Mouse (Mus musculus) forebrain, embryonic 15.5 days (tissue): Measurements from ENCODE around the gene Gm28845. TPM values are rescaled to one million over a fixed set of nuclear protein-coding genes. Genes with fewer than 3 reads are reported as not detected.
"Not testable (repeated sequence)": the region's sequence is repeated elsewhere in the genome, so short reads cannot be mapped to it uniquely, and the experiment has no call there.

Source experiments
- ATAC-seq: fragments of 200-750 bp; cut with Nextera tagmentation; replicated peaks from 2 replicates; pipeline ENCODE4 v1.8.0; 2017; ENCODE audit warnings: mild to moderate bottlenecking, moderate TSS enrichment, moderate library complexity
- H3K27ac ChIP-seq: fragments of 300-500 bp; sonication (generic); replicated peaks from 2 replicates; pipeline ENCODE4 v1.5.1; 2015; ENCODE audit warnings: mild to moderate bottlenecking, inconsistent platforms
- H3K27me3 ChIP-seq: fragments of 300-500 bp; sonication (generic); 2 replicates; pipeline ENCODE4 v1.6.1; 2015; ENCODE audit warnings: inconsistent platforms
- H3K36me3 ChIP-seq: fragments of 300-500 bp; sonication (generic); 2 replicates; pipeline ENCODE4 v1.6.1; 2015; ENCODE audit warnings: mild to moderate bottlenecking, inconsistent platforms
- H3K4me1 ChIP-seq: fragments of 300-500 bp; sonication (generic); 2 replicates; pipeline ENCODE4 v1.6.1; 2015; ENCODE audit warnings: inconsistent platforms
- H3K4me2 ChIP-seq: fragments of 300-500 bp; sonication (generic); replicated peaks from 2 replicates; pipeline ENCODE4 v1.6.1; 2015; ENCODE audit warnings: mild to moderate bottlenecking, inconsistent platforms
- H3K4me3 ChIP-seq: fragments of 300-500 bp; sonication (generic); 2 replicates; pipeline ENCODE4 v1.5.1; 2015; ENCODE audit warnings: mild to moderate bottlenecking, inconsistent platforms
- H3K9ac ChIP-seq: fragments of 300-500 bp; sonication (generic); replicated peaks from 2 replicates; pipeline ENCODE4 v1.6.1; 2015; ENCODE audit warnings: mild to moderate bottlenecking, inconsistent platforms
- H3K9me3 ChIP-seq: fragments of 300-500 bp; sonication (generic); 2 replicates; pipeline ENCODE4 v1.6.1; 2016; ENCODE audit warnings: inconsistent platforms
- WGBS: fragments of 180-500 bp; shearing (Covaris S2); methylation state at CpG from one replicate; pipeline ENCODE4 v1.1.7; 2015; ENCODE audit warnings: mixed read lengths; 5-methylcytosine and 5-hydroxymethylcytosine counted together
- polyA plus RNA-seq: library from polyadenylated mRNA; unstranded; fragments of >200 nt; fragmentation: Nextera tagmentation; extraction: Ambion mirVana; gene quantifications from 2 replicates; pipeline ENCODE4 v1.2.1, GENCODE M21; 2015

Gene Gm28845
- polyA plus RNA-seq, 1 experiment from 2014 or later: not detected

- Histone ChIP-seq H3K4me3 (no peak overlapping the region), H3K9ac (no peak overlapping the region), H3K27ac (no peak overlapping the region), H3K36me3 (no peaks in the 10 kb centered on the region), H3K4me2 (no peak overlapping the region), H3K9me3 (no peaks in the 10 kb centered on the region), H3K27me3 (no peaks in the 10 kb centered on the region), H3K4me1 (no peaks in the 10 kb centered on the region)
- 83% methylated on average over 3 of the region's 3 CpGs for WGBS
- no peak for ATAC-seq
Observed at GRCm38 (mm10) chr1:65096953-65097352, 22.4 kb downstream of the Gm28845 start.

GRCm38 (mm10) chr1:65091566-65091965, 27.8 kb downstream of the Gm28845 start:
- Histone ChIP-seq H3K27me3 (no peaks in the 10 kb centered on the region), H3K4me3 (no peak overlapping the region), H3K9ac (no peak overlapping the region), H3K36me3 (no peaks in the 10 kb centered on the region), H3K27ac (no peak overlapping the region), H3K4me2 (no peak overlapping the region), H3K4me1 (no peaks in the 10 kb centered on the region), H3K9me3 (no peaks in the 10 kb centered on the region)
- 94% methylated on average over 3 of the region's 3 CpGs for WGBS
- no peak for ATAC-seq

- no peak overlapping the region for H3K27ac ChIP-seq
- H3K36me3 ChIP-seq: no peaks in the 10 kb centered on the region
- H3K9me3 ChIP-seq: no peaks in the 10 kb centered on the region
- no peak overlapping the region for H3K9ac ChIP-seq
- H3K4me2 ChIP-seq: no peak overlapping the region
- no peak for ATAC-seq
- H3K4me1 ChIP-seq: no peaks in the 10 kb centered on the region
- H3K4me3 ChIP-seq: no peak overlapping the region
- H3K27me3 ChIP-seq: no peaks in the 10 kb centered on the region
- 79% methylated on average over 2 of the region's 2 CpGs for WGBS
Observed at GRCm38 (mm10) chr1:65090370-65090769, 29.0 kb downstream of the Gm28845 start.

- WGBS: 82% methylated on average over 6 of the region's 6 CpGs
- Histone ChIP-seq H3K4me1 (no peaks in the 10 kb centered on the region), H3K9me3 (no peaks in the 10 kb centered on the region), H3K27me3 (no peaks in the 10 kb centered on the region), H3K4me2 (no peak overlapping the region), H3K27ac (no peak overlapping the region), H3K4me3 (no peak overlapping the region), H3K9ac (no peak overlapping the region), H3K36me3 (no peaks in the 10 kb centered on the region)
- ATAC-seq: no peak
Observed at GRCm38 (mm10) chr1:65088567-65089356, 30.6 kb downstream of the Gm28845 start.

- Histone ChIP-seq H3K9me3 (no peaks in the 10 kb centered on the region), H3K4me1 (no peaks in the 10 kb centered on the region), H3K4me2 (no peak within 1 kb of the TSS), H3K9ac (no peak within 1 kb of the TSS), H3K27ac (no peak within 1 kb of the TSS), H3K36me3 (no peaks in the 10 kb centered on the region), H3K27me3 (no peaks in the 10 kb centered on the region), H3K4me3 (no peak within 1 kb of the TSS)
- ATAC-seq: no peak
- WGBS: 26% methylated on average over 7 of the region's 7 CpGs
Observed at GRCm38 (mm10) chr1:65082188-65082587, 37.2 kb downstream of the Gm28845 start, which contains the start of gene Crygb. Crygb (minus strand) TSS chr1:65082288.

GRCm38 (mm10) chr1:65075607-65076006, 43.8 kb downstream of the Gm28845 start:
- no peak overlapping the region for H3K9ac ChIP-seq
- ATAC-seq: no peak
- no peak overlapping the region for H3K4me2 ChIP-seq
- H3K4me3 ChIP-seq: no peak overlapping the region
- H3K4me1 ChIP-seq: no peaks in the 10 kb centered on the region
- H3K9me3 ChIP-seq: no peaks in the 10 kb centered on the region
- 19% methylated on average over 5 of the region's 5 CpGs for WGBS
- H3K27ac ChIP-seq: no peak overlapping the region
- H3K36me3 ChIP-seq: no peaks in the 10 kb centered on the region
- H3K27me3 ChIP-seq: no peaks in the 10 kb centered on the region

- no peaks in the 10 kb centered on the region for H3K9me3 ChIP-seq
- no peak for ATAC-seq
- 59% methylated on average over 6 of the region's 6 CpGs for WGBS
Observed at GRCm38 (mm10) chr1:65073589-65073988, 45.8 kb downstream of the Gm28845 start, which contains the start of gene Crygc. Crygc (minus strand) TSS chr1:65073689.

GRCm38 (mm10) chr1:65067842-65068241, 51.5 kb downstream of the Gm28845 start:
- no peaks in the 10 kb centered on the region for H3K4me1 ChIP-seq
- no peaks in the 10 kb centered on the region for H3K36me3 ChIP-seq
- no peak overlapping the region for H3K9ac ChIP-seq
- no peak overlapping the region for H3K4me2 ChIP-seq
- H3K27me3 ChIP-seq: no peaks in the 10 kb centered on the region
- no peak overlapping the region for H3K27ac ChIP-seq
- no peaks in the 10 kb centered on the region for H3K9me3 ChIP-seq
- ATAC-seq: no peak
- H3K4me3 ChIP-seq: no peak overlapping the region

More at GRCm38 (mm10) chr1:65073589-65073988, 45.8 kb downstream of the Gm28845 start, which contains the start of gene Crygc:
- Histone ChIP-seq H3K27ac (no peak within 1 kb of the TSS), H3K4me1 (no peaks in the 10 kb centered on the region), H3K9ac (no peak within 1 kb of the TSS), H3K4me3 (no peak within 1 kb of the TSS), H3K27me3 (no peaks in the 10 kb centered on the region), H3K36me3 (no peaks in the 10 kb centered on the region), H3K4me2 (no peak within 1 kb of the TSS)

GRCm38 (mm10) chr1:65064201-65064600, 55.2 kb downstream of the Gm28845 start:
- H3K36me3 ChIP-seq: no peaks in the 10 kb centered on the region
- no peaks in the 10 kb centered on the region for H3K9me3 ChIP-seq
- no peak overlapping the region for H3K4me3 ChIP-seq
- no peak for ATAC-seq
- no peak overlapping the region for H3K9ac ChIP-seq
- no peaks in the 10 kb centered on the region for H3K27me3 ChIP-seq
- WGBS: 77% methylated on average over 15 of the region's 15 CpGs
- H3K4me1 ChIP-seq: no peaks in the 10 kb centered on the region
- H3K4me2 ChIP-seq: no peak overlapping the region
- H3K27ac ChIP-seq: no peak overlapping the region

- no peaks in the 10 kb centered on the region for H3K4me1 ChIP-seq
- 26% methylated on average over 8 of the region's 8 CpGs for WGBS
- H3K27me3 ChIP-seq: no peaks in the 10 kb centered on the region
- H3K36me3 ChIP-seq: no peaks in the 10 kb centered on the region
- H3K27ac ChIP-seq: no peak within 1 kb of the TSS
- no peak within 1 kb of the TSS for H3K4me3 ChIP-seq
- H3K9ac ChIP-seq: no peak within 1 kb of the TSS
- no peaks in the 10 kb centered on the region for H3K9me3 ChIP-seq
- no peak for ATAC-seq
- no peak within 1 kb of the TSS for H3K4me2 ChIP-seq
Observed at GRCm38 (mm10) chr1:65063352-65063751, 56.0 kb downstream of the Gm28845 start, which contains the start of gene Crygd. Crygd (minus strand) TSS chr1:65063452.

- WGBS: 26% methylated on average over 2 of the region's 2 CpGs
- H3K9me3 ChIP-seq: no peaks in the 10 kb centered on the region
- no peaks in the 10 kb centered on the region for H3K27me3 ChIP-seq
- no peak overlapping the region for H3K4me3 ChIP-seq
- no peak overlapping the region for H3K9ac ChIP-seq
- H3K4me1 ChIP-seq: no peaks in the 10 kb centered on the region
- H3K27ac ChIP-seq: no peak overlapping the region
- no peak for ATAC-seq
- no peaks in the 10 kb centered on the region for H3K36me3 ChIP-seq
- H3K4me2 ChIP-seq: no peak overlapping the region
Observed at GRCm38 (mm10) chr1:65052140-65052539, 67.2 kb downstream of the Gm28845 start.

- H3K4me2 ChIP-seq: no peak overlapping the region
Observed at GRCm38 (mm10) chr1:65051696-65052095, 67.7 kb downstream of the Gm28845 start.

GRCm38 (mm10) chr1:65050952-65051351, 68.4 kb downstream of the Gm28845 start, which contains the start of gene Cryge:
Cryge (minus strand) TSS chr1:65051149.
- not testable (repeated sequence) for H3K4me3 ChIP-seq, H3K9me3 ChIP-seq, H3K27ac ChIP-seq, ATAC-seq, H3K27me3 ChIP-seq, H3K4me2 ChIP-seq, H3K4me1 ChIP-seq, H3K36me3 ChIP-seq, H3K9ac ChIP-seq
- WGBS: 23% methylated on average over 10 of the region's 12 CpGs

More at GRCm38 (mm10) chr1:65051696-65052095, 67.7 kb downstream of the Gm28845 start:
- H3K36me3 ChIP-seq: no peaks in the 10 kb centered on the region
- no peak overlapping the region for H3K9ac ChIP-seq
- no peak overlapping the region for H3K27ac ChIP-seq
- no peaks in the 10 kb centered on the region for H3K27me3 ChIP-seq
- no peak for ATAC-seq
- 50% methylated on average over 7 of the region's 7 CpGs for WGBS
- H3K9me3 ChIP-seq: no peaks in the 10 kb centered on the region
- H3K4me3 ChIP-seq: no peak overlapping the region
- no peaks in the 10 kb centered on the region for H3K4me1 ChIP-seq
